Mouse (Mus musculus) forebrain, postnatal 0 days (tissue): ENCODE results near the gene Nup214. TPM values are rescaled to one million over a fixed set of nuclear protein-coding genes. Genes with fewer than 3 reads are reported as not detected.

Source experiments
- ATAC-seq: fragments of 200-750 bp; cut with Nextera tagmentation; 2 replicates; pipeline ENCODE4 v1.8.0; 2017; ENCODE audit warnings: mild to moderate bottlenecking, moderate library complexity
- DNase-seq: peaks from one replicate; pipeline ENCODE4 v3.0.0-alpha.2; 2015
- H3K27ac ChIP-seq: fragments of 300-500 bp; sonication (generic); 2 replicates; pipeline ENCODE4 v1.5.1; 2014; ENCODE audit warnings: low read depth, mild to moderate bottlenecking, antibody characterized with exemption, low read length, moderate library complexity, mixed read lengths
- H3K27me3 ChIP-seq: fragments of 300-500 bp; sonication (generic); 2 replicates; pipeline ENCODE4 v1.6.1; 2014; ENCODE audit warnings: mild to moderate bottlenecking, low read length, mixed read lengths; ENCODE audit not compliant: insufficient read depth
- H3K36me3 ChIP-seq: fragments of 300-500 bp; sonication (generic); 2 replicates; pipeline ENCODE4 v1.6.1; 2014; ENCODE audit warnings: mild to moderate bottlenecking, moderate library complexity; ENCODE audit not compliant: insufficient read depth
- H3K4me1 ChIP-seq: fragments of 300-500 bp; sonication (generic); 2 replicates; pipeline ENCODE4 v1.6.1; 2014; ENCODE audit warnings: antibody characterized with exemption; ENCODE audit not compliant: insufficient read depth
- H3K4me2 ChIP-seq: fragments of 300-500 bp; sonication (generic); 2 replicates; pipeline ENCODE4 v1.6.1; 2014; ENCODE audit warnings: low read depth, mild to moderate bottlenecking, moderate library complexity
- H3K4me3 ChIP-seq: fragments of 300-500 bp; sonication (generic); 2 replicates; pipeline ENCODE4 v1.5.1; 2014; ENCODE audit warnings: low read depth, low read length, mixed read lengths
- H3K9ac ChIP-seq: fragments of 300-500 bp; sonication (generic); 2 replicates; pipeline ENCODE4 v1.6.1; 2014; ENCODE audit warnings: mild to moderate bottlenecking
- H3K9me3 ChIP-seq: fragments of 300-500 bp; sonication (generic); 2 replicates; pipeline ENCODE4 v1.6.1; 2016; ENCODE audit warnings: low read length
- CTCF ChIP-seq: sonication (generic); IDR thresholded peaks from 2 replicates; pipeline ENCODE4 v1.5.1; 2016; ENCODE audit warnings: antibody characterized with exemption, control low read depth, low read depth
- WGBS: fragments of 180-500 bp; shearing (Covaris S2); extraction: QIAGEN DNeasy Blood & Tissue Kit; methylation state at CpG from one replicate; pipeline ENCODE4 v1.1.7; 2014; 5-methylcytosine and 5-hydroxymethylcytosine counted together
- polyA plus RNA-seq: library from polyadenylated mRNA; unstranded; fragments of >200 nt; fragmentation: Nextera tagmentation; extraction: Ambion mirVana; gene quantifications from 2 replicates; pipeline ENCODE4 v1.2.1, GENCODE M21; 2015
- total RNA-seq: library from RNA; depleted of rRNA; stranded (reverse); fragments of >200 nt; gene quantifications from 2 replicates; pipeline ENCODE4 v1.2.3, GENCODE M21; 2014

The Nup214 gene
- total and polyA plus RNA-seq, 2 experiments from 2014 or later = 23.8 to 56.0 TPM

GRCm38 (mm10) chr2:31987774-31988173 is 13.5 kb downstream of the Nup214 start:
- Histone ChIP-seq H3K4me1 (no peaks in the 10 kb centered on the region), H3K27me3 (no peaks in the 10 kb centered on the region), H3K9me3 (no peaks in the 10 kb centered on the region), H3K4me3 (no peak overlapping the region), H3K4me2 (no peak overlapping the region), H3K27ac (no peak overlapping the region), H3K36me3 (peaks cover 94% of the 10 kb centered on the region), H3K9ac (no peak overlapping the region)
- 91% methylated on average over 1 of the region's 1 CpGs for WGBS
- ATAC-seq = no peak
- DNase-seq = no peak
- no peak for TF ChIP-seq CTCF

GRCm38 (mm10) chr2:31990961-31991360 is 16.7 kb downstream of the Nup214 start:
- 96% methylated on average over 4 of the region's 4 CpGs for WGBS
- TF ChIP-seq CTCF = no peak
- Histone ChIP-seq H3K4me2 (no peak overlapping the region), H3K27me3 (no peaks in the 10 kb centered on the region), H3K9ac (no peak overlapping the region), H3K27ac (no peak overlapping the region), H3K4me3 (no peak overlapping the region), H3K36me3 (peaks cover 91% of the 10 kb centered on the region), H3K9me3 (no peaks in the 10 kb centered on the region), H3K4me1 (no peaks in the 10 kb centered on the region)
- ATAC-seq (no peak), DNase-seq (no peak)

GRCm38 (mm10) chr2:31994896-31995295 is 20.7 kb downstream of the Nup214 start:
- Histone ChIP-seq H3K9ac (no peak overlapping the region), H3K36me3 (peaks cover 92% of the 10 kb centered on the region), H3K4me1 (no peaks in the 10 kb centered on the region), H3K9me3 (no peaks in the 10 kb centered on the region), H3K4me3 (no peak overlapping the region), H3K27ac (no peak overlapping the region), H3K27me3 (no peaks in the 10 kb centered on the region), H3K4me2 (no peak overlapping the region)
- 91% methylated on average over 9 of the region's 9 CpGs for WGBS
- no peak for TF ChIP-seq CTCF
- DNase-seq (no peak), ATAC-seq (no peak)

GRCm38 (mm10) chr2:31996060-31996459 is 21.8 kb downstream of the Nup214 start:
- Histone ChIP-seq H3K4me3 (no peak overlapping the region), H3K9ac (no peak overlapping the region), H3K27me3 (no peaks in the 10 kb centered on the region), H3K27ac (no peak overlapping the region), H3K4me2 (no peak overlapping the region), H3K9me3 (no peaks in the 10 kb centered on the region), H3K36me3 (peaks cover 90% of the 10 kb centered on the region), H3K4me1 (no peaks in the 10 kb centered on the region)
- 97% methylated on average over 13 of the region's 13 CpGs for WGBS
- TF ChIP-seq CTCF = no peak
- ATAC-seq = no peak
- DNase-seq = no peak

GRCm38 (mm10) chr2:31997539-31997938 is 23.3 kb downstream of the Nup214 start:
- Histone ChIP-seq H3K36me3 (peaks cover 86% of the 10 kb centered on the region), H3K4me3 (no peak overlapping the region), H3K27ac (no peak overlapping the region)

GRCm38 (mm10) chr2:31998443-31998842 is 24.2 kb downstream of the Nup214 start:
- DNase-seq = no peak
- Histone ChIP-seq H3K27me3 (no peaks in the 10 kb centered on the region), H3K4me3 (no peak overlapping the region), H3K36me3 (peaks cover 86% of the 10 kb centered on the region), H3K4me1 (no peaks in the 10 kb centered on the region), H3K9ac (no peak overlapping the region), H3K27ac (no peak overlapping the region), H3K4me2 (no peak overlapping the region), H3K9me3 (no peaks in the 10 kb centered on the region)
- no peak for ATAC-seq
- 85% methylated on average over 2 of the region's 2 CpGs for WGBS
- no peak for TF ChIP-seq CTCF

More at GRCm38 (mm10) chr2:31997539-31997938, 23.3 kb downstream of the Nup214 start:
- no peak for DNase-seq
- no peak overlapping the region for H3K4me2 ChIP-seq
- ATAC-seq = no peak
- H3K9me3 ChIP-seq = no peaks in the 10 kb centered on the region
- no peaks in the 10 kb centered on the region for H3K4me1 ChIP-seq
- H3K9ac ChIP-seq = no peak overlapping the region
- WGBS = 91% methylated on average over 5 of the region's 5 CpGs
- no peaks in the 10 kb centered on the region for H3K27me3 ChIP-seq
- TF ChIP-seq CTCF = no peak

GRCm38 (mm10) chr2:32008311-32008710 is 34.1 kb downstream of the Nup214 start:
- no peak overlapping the region for H3K4me2 ChIP-seq
- TF ChIP-seq CTCF = no peak
- WGBS = 88% methylated on average over 2 of the region's 2 CpGs
- H3K36me3 ChIP-seq = peaks cover 79% of the 10 kb centered on the region
- no peaks in the 10 kb centered on the region for H3K9me3 ChIP-seq
- no peaks in the 10 kb centered on the region for H3K27me3 ChIP-seq
- ATAC-seq = no peak
- no peak for DNase-seq
- H3K27ac ChIP-seq = no peak overlapping the region
- no peak overlapping the region for H3K4me3 ChIP-seq
- H3K4me1 ChIP-seq = no peaks in the 10 kb centered on the region
- H3K9ac ChIP-seq = no peak overlapping the region

- Histone ChIP-seq H3K4me2 (no peak overlapping the region), H3K36me3 (peaks cover 79% of the 10 kb centered on the region), H3K9ac (no peak overlapping the region), H3K9me3 (no peaks in the 10 kb centered on the region), H3K27me3 (no peaks in the 10 kb centered on the region), H3K4me3 (no peak overlapping the region), H3K27ac (no peak overlapping the region), H3K4me1 (no peaks in the 10 kb centered on the region)
- DNase-seq (no peak), ATAC-seq (no peak)
- TF ChIP-seq CTCF = no peak
- WGBS = 91% methylated on average over 11 of the region's 11 CpGs
Observed at GRCm38 (mm10) chr2:32008716-32009115, 34.5 kb downstream of the Nup214 start.
